Mouse (Mus musculus) forelimb bud, embryonic 11.5 days (tissue): ENCODE measurements at regions not wholly inside any gene's neighbourhood (a gene's known extent, or its start where the extent isn't known, plus 50 kb on each side); places are given as distances from the start of the nearest gene placed in this dataset.

ENCODE experiments used
- DNase-seq: peaks from one replicate; pipeline ENCODE4 v3.0.0-alpha.2; 2012; ENCODE audit warnings: low read depth, low spot score

GRCm38 (mm10) chr1:75612083-75612720 lies 66.1 kb downstream of the Slc4a3 start:
- no peak for DNase-seq

GRCm38 (mm10) chr1:75613206-75613605 lies 67.1 kb downstream of the Slc4a3 start:
- DNase-seq: no peak

GRCm38 (mm10) chr1:75616971-75617370 lies 70.9 kb downstream of the Slc4a3 start:
- no peak for DNase-seq

- DNase-seq: no peak
These were observed 72.3 kb downstream of the Slc4a3 start for GRCm38 (mm10) chr1:75618367-75618790.

- no peak for DNase-seq
These were observed 84.2 kb downstream of the Slc4a3 start for GRCm38 (mm10) chr1:75630287-75630686.

- no peak for DNase-seq
These were observed 85.7 kb downstream of the Slc4a3 start for GRCm38 (mm10) chr1:75631729-75632128.

- no peak for DNase-seq
These were observed 89.5 kb downstream of the Slc4a3 start for GRCm38 (mm10) chr1:75635591-75635990.

- DNase-seq: no peak
These were observed 93.2 kb downstream of the Slc4a3 start for GRCm38 (mm10) chr1:75639031-75640001.

- no peak for DNase-seq
These were observed 96.4 kb downstream of the Slc4a3 start for GRCm38 (mm10) chr1:75642496-75642895.

- peak; percentile 84 for DNase-seq
These were observed 106.5 kb downstream of the Slc4a3 start for GRCm38 (mm10) chr1:75652547-75652946.

- DNase-seq: no peak
These were observed 107.0 kb downstream of the Slc4a3 start for GRCm38 (mm10) chr1:75652987-75653573.

- DNase-seq: peak; percentile 69
These were observed 107.6 kb downstream of the Slc4a3 start for GRCm38 (mm10) chr1:75653671-75654076.

- peak; percentile 32 for DNase-seq
These were observed 110.5 kb downstream of the Slc4a3 start for GRCm38 (mm10) chr1:75656592-75656991.

- DNase-seq: no peak
These were observed 114.5 kb downstream of the Slc4a3 start for GRCm38 (mm10) chr1:75660336-75661100.

GRCm38 (mm10) chr1:75662141-75662990 lies 116.3 kb downstream of the Slc4a3 start:
- peak; percentile 75 for DNase-seq

- peak; percentile 61 for DNase-seq
These were observed 121.7 kb downstream of the Slc4a3 start for GRCm38 (mm10) chr1:75667736-75668269.

- no peak for DNase-seq
These were observed 130.2 kb downstream of the Slc4a3 start for GRCm38 (mm10) chr1:75676295-75676694.

- no peak for DNase-seq
These were observed 131.6 kb downstream of the Slc4a3 start for GRCm38 (mm10) chr1:75677695-75678094.

GRCm38 (mm10) chr1:75678279-75678678 lies 132.2 kb downstream of the Slc4a3 start:
- no peak for DNase-seq

- DNase-seq: no peak
These were observed 134.3 kb downstream of the Slc4a3 start for GRCm38 (mm10) chr1:75680366-75680765.
